Comparison of ENCODE assay signal across 8 mouse cellular contexts in the genomic region with DNA sequence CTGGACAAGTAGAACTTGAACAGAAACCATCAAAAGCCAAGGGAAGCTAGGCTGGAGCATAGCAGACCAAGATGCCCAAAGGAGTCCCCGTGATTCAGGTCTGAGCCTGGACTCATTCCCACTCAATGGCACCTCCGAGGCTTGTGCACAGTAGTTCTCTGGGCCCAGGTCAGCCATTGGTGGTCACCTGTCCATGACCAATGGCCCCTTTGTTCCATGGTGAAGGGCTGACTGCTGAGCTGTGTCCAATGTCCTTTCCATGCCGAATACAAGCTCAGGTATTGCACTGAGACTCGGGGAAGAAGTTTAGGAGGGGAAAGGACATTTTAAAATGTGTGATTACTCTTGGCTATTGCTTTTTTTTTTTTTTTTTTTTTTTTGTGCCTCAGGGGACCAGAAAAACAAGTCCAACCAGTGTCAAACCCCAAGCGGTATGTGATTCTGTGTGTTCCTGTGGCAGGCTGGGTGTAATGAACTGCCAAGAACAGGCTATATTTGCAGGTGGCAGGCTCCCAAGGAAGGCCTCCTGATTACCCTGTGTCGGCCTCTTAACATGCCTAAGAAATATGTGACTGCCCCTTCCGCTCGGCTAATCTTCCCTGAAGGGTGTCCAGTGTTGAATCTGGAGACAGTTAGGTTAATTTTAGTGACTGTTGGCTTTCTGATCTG.
DNase-seq lines count a peak whose midpoint lies in the region; ATAC-seq lines count a peak whose summit lies in the region.
"Had no signal": no experiment of that assay in that cellular context is flagged by ENCODE, and none has a peak within 500 bp of the region (broad histone marks: within the 10 kb centered on the region; RNA-seq: fewer than 3 reads in every experiment).

No protein-coding gene starts in this region.

- H3K36me3 ChIP-seq in heart, embryonic 16.5 days (ENCODE audit: control insufficient read depth, insufficient read depth), result no peaks in the 10 kb centered on the region

- no peaks in the 10 kb centered on the region for H3K9me3 ChIP-seq in heart, embryonic 16.5 days (replicated peaks; ENCODE audit: control insufficient read depth, low read length)

- intact Hi-C loops in left cerebral cortex, postnatal 4 days (cut with DNase I), result no loop called here

- peak overlapping the region; percentile 91 for H3K27ac ChIP-seq in brown adipose tissue, adult 24 weeks (replicated peaks; ENCODE audit: low read depth, low read length)
- H3K27ac ChIP-seq in heart, embryonic 16.5 days (ENCODE audit: low read length), result no peak overlapping the region

- no peak overlapping the region for H3K9ac ChIP-seq in heart, embryonic 16.5 days (ENCODE audit: low read length)

- WGBS in heart, embryonic 16.5 days, result 50% methylated on average over 8 of the region's 8 CpGs

- no peaks in the 10 kb centered on the region for H3K27me3 ChIP-seq in heart, embryonic 16.5 days (ENCODE audit: control insufficient read depth, insufficient read depth, low read length)

- peak; percentile 29 for DNase-seq in MN1 (ENCODE audit: low spot score)
- peak; percentile 65 to 88 for DNase-seq in kidney, postnatal 25 days
- no peak for DNase-seq in left cerebral cortex, postnatal 4 days
- DNase-seq in ovary, postnatal 10 days (ENCODE audit: low spot score), result no peak
- no peak for DNase-seq in ovary, adult 18-20 months (ENCODE audit: low spot score)

- peak; percentile 68 for ATAC-seq in heart, embryonic 16.5 days (replicated peaks; ENCODE audit: extremely low read depth, insufficient read depth, low FRiP score)

- H3K4me2 ChIP-seq in heart, embryonic 16.5 days (ENCODE audit: low read depth, low read length), result no peak overlapping the region

- H3K4me3 ChIP-seq in brown adipose tissue, adult 24 weeks (ENCODE audit: insufficient read depth, low read depth, low read length), result no peak overlapping the region
- no peak overlapping the region for H3K4me3 ChIP-seq in heart, embryonic 16.5 days (ENCODE audit: low read length)
- H3K4me3 ChIP-seq: megakaryocyte, embryonic 14.5 days had no signal

- peaks cover 19% of the 10 kb centered on the region for H3K4me1 ChIP-seq in brown adipose tissue, adult 24 weeks (ENCODE audit: control insufficient read depth, insufficient read depth, insufficient read length, low read length)
- peaks cover 13% of the 10 kb centered on the region for H3K4me1 ChIP-seq in heart, embryonic 16.5 days (ENCODE audit: control insufficient read depth, insufficient read depth, low read length)
- H3K4me1 ChIP-seq: megakaryocyte, embryonic 14.5 days had no signal

Comparison
In these comparisons a context has a peak if more than half of its experiments do, and no peak if none do; other contexts are left out.
1. DNase-seq: peak in MN1 (single experiment) and kidney, postnatal 25 days (2 of 2); none in left cerebral cortex, postnatal 4 days (single experiment), ovary, postnatal 10 days (single experiment) and ovary, adult 18-20 months (single experiment).